Mouse (Mus musculus): ENCODE measurements around the gene Polr3g.
"Not testable (repeated sequence)": the region's sequence is repeated elsewhere in the genome, so short reads cannot be mapped to it uniquely, and the experiment has no call there.

Polr3g gene

DNA sequence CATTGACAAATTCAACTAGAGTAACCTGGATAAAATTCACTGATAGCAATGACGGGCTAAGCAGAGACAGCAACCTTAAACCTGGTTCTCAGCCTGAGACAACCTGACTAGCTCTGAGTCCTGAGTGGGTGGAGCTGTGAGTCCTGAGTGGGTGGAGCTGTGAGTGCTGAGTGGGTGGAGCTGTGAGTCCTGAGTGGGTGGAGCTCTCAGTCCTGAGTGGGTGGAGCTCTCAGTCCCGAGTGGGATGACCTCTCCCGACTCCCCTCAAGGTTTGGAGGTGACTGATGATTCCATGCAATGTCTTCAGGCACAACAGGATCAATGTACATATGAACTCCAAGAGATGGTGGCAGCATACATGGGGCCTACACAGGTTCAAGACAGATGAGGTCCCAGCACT, 21.2 kb downstream of the Polr3g start:
- DNase-seq (ENCODE audit: low read depth, low spot score) = no peak

DNA sequence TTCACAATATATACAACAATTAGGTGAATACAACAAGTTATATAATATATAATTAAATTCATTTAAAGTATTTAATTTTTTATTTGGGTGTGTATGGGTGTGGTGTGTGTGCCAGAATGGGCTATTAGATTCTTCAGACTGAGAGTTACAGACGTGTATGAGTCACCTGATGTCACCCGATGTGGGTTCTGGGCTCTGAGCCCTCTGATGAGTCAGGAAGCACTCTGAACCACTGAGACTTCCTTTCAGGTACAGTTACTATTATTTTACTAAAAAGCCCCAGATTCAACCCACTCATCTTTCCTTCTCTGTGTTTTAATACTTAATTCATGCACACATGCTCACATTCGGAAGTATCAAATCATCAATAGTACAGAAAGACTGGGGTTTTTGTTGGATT, 25.9 kb downstream of the Polr3g start:
- DNase-seq (ENCODE audit: low read depth, low spot score) = peak; percentile 40

DNA sequence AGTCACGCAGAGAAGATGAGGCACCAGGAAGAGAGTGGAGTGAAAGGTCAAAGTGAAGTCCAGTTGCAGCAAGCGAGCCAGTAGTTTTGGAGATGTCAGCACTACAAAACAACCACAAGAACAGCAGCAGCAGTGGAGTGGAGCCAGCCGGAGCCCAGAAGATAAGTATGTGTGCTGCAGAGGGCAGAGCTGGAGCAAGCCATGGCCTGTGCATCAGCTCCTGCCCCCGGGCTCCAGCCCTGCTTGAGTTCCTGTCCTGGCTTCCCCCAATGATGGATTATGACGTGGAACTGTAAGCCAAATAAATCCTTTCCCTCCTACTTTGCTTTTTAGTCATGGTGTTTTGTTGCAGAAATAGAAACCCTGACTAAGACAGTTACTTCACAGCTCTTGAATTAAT, 26.6 kb downstream of the Polr3g start:
- DNase-seq (ENCODE audit: low read depth, low spot score) = no peak

DNA sequence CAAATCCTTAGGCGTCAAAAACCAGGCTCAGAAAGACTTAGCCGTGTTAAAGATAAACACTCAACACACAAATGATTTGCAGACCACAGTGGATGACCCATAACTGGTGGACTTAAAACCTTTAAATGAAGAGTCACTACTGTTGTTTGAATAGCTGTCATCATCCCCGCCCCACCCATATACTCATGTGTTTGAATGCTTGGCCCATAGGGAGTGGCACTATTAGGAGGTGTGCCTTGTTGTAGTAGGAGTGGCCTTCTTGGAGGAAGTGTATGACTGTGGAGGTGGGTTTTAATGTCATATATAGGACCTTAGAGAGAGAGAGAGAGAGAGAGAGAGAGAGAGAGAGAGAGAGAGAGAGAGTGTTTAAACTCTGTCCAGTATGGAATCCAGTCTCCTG, 27.7 kb downstream of the Polr3g start:
- no peak for DNase-seq (ENCODE audit: low read depth, low spot score)

DNA sequence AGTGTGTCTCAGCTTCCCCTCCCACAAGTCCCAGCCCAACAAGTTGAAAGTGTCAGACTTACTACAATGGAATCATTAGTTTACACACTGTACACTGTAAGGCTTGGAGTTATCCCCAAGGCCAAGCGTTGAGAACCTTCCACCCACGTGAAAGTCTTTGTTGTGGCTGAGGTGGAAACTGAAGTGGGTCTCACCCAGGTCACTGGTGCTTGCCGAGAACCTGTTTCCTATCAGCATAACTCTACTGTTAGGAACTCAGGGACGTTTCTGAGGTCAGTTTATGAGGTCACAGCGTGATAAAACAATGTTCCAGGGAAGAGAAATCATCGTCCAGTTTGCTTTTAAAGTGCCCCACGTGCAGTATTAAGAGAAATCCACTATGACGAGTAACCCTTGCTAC, 35.5 kb downstream of the Polr3g start:
- no peak for DNase-seq (ENCODE audit: low read depth, low spot score)

DNA sequence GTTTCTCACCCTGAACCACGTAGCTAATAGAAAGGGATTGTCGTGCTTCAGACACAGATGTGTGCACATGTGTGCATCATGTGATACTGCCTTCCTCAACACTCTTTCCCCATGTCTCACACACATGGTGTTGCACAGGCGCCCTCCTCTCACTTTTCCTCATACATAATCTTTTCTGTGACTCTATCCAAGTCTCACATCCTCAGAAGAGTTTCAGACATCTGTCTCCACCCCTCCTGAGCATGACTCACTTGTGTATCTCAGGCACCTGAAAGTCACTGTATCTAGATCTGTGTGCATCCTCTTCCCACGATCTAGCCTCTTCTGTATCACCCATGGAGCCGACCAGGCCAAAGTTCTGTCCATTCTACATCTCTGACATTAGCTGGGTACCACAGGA, 43.1 kb downstream of the Polr3g start:
- no peak for DNase-seq (ENCODE audit: low read depth, low spot score)

DNA sequence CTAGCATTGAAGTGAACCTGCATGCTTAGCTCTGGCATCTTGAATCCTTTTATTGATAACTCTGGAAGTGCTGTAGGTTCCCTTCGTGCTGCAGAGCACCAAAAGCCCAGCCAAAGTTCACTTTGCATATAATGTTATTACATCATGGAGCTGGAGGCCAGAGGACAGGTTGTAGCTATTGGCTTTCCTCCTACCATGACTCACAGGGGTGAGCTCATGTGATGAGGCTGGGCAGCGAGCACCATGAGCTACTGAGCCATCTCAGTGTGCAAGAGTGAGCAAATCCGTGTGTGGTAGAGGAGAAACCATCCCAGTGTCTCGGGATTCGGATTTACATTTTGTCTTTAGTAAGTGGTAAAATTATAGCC, 46.5 kb downstream of the Polr3g start:
- DNase-seq (ENCODE audit: low read depth, low spot score) = no peak

DNA sequence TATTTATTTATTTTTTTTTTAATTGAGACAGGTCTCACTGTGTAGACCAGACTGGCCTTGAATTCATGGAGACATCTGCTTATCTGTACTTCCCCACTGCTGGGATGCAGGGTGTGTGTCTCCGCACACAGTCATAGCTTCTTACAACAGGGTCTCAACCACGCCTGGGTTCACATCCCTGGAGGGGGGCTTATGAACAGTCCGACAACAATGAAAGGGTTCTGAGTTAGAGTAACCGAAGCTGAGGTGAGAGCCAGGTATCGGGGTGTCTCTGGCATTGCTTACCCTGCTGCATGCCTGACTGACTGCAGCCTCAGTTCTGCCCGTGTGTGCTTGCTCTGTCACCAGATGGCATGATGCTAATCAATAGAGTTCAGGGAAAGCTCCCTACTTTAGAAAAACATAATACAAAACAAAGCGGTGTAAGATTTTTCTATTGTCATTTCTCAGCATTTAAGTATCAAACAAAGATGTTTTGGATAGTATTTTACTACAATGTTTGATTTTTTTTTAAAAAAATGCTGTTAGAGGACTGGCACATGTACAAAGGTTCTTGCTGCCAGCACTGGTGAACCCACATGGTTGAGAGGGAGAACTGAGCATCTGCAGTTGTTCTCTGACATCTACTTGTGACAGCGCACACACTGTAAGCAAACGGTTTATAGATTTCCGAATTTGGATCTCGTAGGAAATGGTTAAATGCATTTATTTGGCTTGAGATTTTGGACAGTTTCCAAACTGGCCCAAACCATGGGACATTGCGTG, 47.1 kb downstream of the Polr3g start:
- no peak for DNase-seq (ENCODE audit: low read depth, low spot score)

DNA sequence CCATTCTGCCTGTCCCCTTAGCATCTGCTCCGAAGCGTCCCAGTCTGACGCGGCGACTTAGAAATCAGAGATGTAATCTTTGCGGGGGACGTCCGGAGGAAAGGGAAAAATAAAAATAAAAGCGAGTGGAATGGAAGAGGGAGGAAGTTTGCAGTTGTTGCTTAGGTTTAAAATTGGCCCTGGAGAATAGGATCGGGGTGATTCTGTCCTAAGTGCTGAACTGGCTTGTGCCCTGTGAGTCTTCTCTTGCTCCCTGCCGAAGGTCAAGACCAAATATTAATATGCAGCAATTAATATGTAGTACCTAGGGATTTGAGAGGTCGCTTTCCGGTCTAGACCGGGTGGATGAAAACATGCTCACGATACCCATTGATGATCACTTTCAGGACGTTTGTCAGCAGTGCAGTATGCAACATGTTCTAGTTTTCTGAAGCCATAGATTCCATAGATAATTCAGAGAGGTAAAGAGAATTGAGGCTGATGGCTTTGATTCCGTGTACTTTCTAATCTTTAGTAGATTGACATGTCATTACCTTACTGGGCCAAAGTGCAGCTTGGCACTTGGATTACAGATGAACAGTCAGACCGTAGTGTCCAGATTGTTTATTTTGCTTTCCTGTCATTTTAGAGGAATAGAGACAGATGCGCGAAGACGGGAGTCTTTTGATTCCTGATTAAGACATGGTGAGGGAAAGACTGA, 52.6 kb downstream of the Polr3g start:
- DNase-seq (ENCODE audit: low read depth, low spot score) = peak; percentile 43

DNA sequence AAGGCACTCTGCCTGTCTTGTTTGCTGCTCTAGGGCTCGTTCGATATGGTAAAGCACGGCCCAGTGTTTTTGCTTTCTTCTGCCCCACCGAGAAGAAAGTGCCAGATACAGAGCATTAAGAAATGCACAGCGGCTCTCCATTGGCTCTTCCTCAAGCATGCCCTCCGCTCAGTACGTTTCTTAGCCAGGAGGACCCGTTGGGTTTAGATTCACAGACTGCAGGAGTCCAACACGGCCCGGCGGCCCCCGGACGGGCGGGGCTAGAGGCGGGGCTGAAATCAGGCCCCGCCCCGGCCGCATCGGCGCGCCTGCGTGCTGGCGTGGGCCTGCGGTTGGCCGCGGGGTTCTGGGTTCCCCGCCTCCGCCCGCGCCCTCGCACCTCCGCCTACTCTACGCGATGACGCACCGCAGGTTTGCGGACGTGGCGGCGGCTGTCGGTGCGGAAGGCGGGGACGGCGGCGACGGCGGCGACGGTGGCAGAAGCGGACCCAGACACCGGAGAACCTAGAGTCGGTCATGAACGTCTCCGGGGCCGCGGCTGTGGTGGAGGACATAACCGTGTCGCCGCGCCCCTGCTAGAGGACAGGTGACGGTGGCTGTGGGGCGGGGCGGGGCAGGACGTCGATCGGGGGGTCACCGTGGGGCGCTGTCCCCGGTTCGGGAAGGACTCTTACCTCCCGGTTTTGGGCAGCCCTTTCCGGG, 53.3 kb downstream of the Polr3g start, which contains the start of gene Lysmd3:
TSS of gene Lysmd3 (plus strand) at position 313 of the 702 bp plus-strand sequence.
- peak; percentile 96 for DNase-seq (ENCODE audit: low read depth, low spot score)

DNA sequence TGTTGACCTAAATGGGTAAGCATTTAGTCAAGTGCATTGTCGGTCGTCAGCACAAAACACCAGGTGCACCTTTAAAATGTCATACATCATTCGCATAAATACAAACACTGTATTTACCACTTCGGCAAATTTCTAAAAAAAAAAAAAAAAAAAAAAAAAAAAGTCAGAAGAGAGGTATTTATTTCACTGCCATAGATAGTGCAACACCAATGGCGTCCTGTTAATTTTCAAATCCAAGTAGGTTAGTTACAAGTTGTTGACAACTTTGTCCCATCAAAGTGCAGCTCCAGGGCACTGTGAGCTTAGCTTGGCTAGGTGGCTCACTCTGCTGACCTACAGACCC, 53.8 kb downstream of the Polr3g start:
- DNase-seq (ENCODE audit: low read depth, low spot score) = no peak

DNA sequence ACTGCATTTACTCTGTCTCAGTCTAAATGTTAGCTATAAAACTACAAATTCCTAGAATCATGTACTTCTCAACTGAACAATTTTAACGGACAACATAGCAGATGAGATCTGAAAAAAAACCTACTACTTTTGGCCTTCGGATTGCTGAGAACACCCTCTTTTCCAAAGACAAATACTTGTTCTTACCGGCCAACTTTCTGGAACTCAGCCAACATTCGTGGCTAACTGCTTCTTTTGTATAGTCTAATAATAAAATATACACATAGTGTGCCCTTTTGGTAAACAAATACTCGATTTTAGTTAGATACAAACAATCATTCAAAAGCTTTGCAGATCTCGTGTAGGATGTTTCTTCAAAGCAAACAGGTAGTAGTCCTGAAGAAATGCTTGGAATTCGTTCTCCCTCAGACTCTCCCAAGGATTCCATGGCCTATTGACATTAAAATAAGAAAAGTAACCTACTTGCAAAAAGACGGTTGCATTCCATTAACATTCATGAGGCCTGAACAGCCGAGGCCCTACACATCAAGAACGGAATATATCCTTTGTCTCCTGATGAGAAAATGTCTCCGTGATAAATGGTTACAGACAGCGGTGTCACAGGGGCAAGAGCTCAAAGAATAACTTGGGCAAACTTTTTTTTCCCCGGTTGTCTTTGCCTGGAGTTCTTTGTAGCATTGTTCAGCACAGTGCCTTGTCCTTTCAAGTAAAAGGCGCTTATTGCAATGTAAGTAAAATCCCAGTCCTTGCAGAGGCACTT, 54.5 kb downstream of the Polr3g start:
- no peak for DNase-seq (ENCODE audit: low read depth, low spot score)

DNA sequence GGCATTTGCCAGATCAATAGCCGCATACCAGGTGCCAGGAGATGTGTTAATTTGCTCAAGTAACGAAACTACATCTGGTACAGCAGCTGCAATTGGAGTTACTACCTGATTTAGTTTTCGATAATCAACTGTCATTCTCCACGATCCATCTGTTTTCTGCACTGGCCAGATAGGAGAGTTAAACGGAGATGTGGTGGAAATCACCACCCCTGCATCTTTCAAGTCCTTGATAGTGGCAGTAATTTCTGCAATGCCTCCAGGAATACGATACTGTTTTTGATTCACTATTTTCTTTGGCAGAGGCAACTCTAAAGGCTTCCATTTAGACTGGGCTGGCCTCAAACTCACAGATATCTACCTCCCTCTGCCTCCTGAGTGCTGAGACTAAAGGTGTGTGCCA, 60.4 kb downstream of the Polr3g start:
- not testable (repeated sequence) for DNase-seq (ENCODE audit: low read depth, low spot score)

DNA sequence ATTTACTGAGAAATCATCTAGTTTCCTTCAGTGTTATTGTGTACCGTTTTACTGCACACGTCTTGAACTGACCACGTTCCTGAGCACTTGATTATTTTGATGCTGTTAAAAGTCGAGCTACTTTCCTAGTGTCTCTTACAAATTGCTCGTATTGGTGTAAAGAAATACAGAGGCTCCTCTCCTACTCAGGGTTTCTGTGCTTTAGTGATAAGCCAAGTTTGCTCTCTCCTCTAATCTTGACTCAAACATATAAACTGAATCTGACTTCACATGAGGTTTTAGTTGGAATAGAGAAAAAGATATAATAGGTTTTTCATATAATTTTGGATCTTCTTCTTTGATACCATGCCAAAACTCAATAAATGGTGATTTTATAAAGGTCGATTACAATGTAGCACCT, 64.5 kb downstream of the Polr3g start:
- DNase-seq (ENCODE audit: low read depth, low spot score) = no peak

DNA sequence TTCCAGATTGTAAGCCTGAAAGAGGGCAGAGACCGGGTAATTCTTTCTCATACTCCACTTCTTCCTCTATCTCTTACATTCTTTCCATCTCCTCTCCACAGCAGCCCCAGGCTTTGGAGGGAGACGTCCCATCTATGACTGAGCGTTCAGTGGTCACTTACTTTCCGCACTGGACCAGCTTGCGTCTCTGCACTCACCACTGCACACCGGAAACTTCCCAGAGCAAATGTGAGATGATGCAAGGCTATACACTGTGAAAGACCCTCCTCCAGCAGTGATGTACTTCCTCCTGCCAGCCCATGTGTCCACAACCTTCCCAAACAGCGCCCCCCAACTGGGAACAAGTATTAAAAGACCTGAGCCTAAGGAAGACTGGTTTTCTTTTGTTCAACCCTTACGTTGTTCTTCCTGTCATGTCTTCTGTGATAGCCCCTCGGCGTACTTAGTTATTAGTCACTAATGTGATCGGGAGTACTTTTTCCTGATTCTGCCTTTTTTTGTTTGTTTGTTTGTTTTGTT, 66.7 kb downstream of the Polr3g start:
- DNase-seq (ENCODE audit: low read depth, low spot score) = no peak

DNA sequence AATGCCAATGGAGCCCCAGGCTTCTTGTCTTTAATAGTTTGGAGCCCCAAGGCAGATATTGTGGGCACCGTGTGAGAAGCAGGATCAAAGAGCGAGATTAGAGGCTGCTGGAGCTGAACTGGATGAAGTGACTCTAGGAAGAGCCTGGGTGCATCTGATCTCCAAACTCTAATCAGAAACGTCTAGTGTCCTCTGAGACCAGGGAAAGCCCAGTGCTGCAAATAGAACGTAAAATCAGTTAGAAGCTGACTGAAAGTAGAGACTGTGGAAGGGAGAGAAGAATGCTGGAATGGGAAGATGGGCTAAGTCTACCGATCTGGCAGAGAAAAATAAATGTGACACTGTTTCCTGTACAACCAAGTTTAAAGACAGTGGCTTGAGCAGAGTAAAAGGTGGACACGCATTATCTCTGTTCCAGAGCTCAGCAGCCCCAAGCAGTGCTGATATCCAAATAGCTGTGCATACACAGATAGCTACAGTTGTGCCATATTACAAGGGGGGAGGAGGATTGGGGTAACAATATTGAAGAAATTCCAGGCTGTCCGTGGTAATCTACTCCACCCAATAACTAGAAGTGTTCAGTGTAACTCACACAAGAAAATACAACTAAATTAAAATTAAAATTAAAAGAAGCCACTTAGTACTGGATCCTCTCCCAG, 68.2 kb downstream of the Polr3g start:
- no peak for DNase-seq (ENCODE audit: low read depth, low spot score)

DNA sequence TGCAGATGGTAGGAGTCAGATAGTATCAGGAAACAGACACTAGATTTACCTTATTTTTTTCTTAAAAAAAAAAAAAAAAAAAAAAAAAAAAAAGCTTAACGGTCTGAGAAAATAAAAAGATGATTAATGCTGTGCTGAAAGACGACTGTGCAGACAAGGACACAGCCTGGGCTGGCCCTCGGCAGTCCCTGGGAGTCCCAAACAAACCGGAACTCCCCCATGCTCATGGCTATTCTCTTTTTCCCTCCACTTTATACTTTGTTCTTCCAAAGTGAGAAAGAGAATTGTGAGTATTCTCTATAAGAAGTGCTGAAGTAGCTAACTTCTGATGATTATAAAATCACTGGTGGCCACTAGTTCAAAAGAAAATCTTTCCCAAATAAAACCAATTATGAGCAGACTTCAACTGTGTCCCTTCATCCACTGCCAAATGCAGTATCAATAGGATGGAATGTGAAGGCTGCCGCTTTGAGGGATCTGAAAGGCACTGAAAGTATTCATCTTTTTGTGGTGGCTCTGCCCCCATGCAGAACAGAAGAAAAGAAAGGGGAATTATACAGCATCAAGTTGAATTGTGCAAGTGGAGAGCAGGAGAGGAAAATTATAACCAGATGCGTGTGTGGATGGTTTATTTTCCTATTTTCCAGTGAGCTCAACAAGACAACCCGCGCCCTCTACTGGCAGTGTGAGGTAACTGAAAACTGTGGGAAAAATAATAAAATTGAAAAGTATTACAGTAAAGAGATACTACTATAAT, 69.3 kb downstream of the Polr3g start:
- DNase-seq (ENCODE audit: low read depth, low spot score) = peak; percentile 71

DNA sequence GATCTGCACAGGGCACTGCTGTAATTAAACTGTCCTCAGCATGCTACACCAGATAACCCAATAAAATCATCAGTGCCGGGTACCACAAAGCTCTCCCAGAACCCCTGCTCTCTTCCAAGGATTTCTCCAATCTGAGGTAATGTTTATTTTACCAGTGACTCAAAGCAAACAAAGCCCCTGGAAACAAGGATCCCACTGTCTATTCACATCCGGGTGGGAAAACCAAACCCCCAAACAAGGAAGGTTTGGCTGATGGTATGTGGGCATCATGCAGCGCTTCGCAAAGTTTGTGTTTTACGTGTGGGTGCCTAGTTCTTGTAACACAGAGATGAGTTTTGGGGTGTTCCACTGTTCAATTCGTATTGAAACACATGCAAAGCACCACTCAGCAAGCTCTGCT, 69.9 kb downstream of the Polr3g start:
- no peak for DNase-seq (ENCODE audit: low read depth, low spot score)

DNA sequence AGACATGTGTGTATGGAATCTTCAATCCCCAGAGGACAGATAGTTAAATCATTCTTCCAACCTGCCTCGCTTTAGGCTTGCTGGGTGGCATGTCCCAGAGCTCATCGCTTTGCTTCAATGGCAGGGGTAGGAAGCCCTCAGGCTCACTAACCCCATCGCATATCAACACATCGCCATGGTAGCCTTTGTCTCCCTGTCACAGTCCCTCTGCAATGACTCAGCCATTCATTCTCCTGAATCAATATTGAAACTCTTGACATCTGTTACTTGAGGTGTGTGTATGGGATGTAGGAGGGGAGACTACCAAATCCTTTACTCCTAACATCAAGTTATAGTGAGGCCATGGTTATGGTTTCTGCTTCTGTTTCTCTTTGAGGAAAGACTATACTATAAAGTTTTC, 71.2 kb downstream of the Polr3g start:
- DNase-seq (ENCODE audit: low read depth, low spot score) = no peak

DNA sequence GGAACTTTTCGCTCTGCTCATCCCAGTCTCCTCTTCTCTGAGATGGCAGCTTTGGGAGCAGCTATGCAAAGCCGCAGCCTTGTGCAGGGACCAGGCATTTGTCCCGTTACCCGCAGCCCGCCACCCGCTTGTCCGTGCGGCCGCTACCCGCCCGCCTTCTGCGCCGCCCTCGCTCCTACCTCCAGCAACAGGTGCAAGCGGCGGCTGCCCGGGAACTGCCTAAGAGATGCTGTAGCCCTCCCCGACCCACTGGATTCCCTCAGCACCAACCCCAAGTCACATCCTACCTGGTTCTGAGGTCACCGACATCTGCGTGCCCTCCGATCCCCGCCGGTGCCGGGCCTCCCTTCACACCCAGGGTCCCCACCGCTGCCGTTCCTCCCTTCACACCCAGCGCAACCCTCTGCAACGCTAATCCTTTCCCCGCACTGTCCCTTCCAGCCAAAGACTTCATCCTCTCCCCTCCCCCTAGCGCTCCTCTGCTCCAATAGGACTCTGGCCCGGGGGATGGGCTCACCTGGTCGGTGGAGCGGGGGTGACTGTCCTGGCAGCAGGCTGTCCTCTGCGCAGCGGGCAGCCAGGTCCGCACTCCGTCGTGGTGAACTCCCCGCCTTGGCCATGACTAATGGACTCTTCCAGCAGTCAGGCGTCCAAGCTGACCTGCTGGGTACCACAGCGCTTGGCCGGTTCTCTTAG, 77.9 kb downstream of the Polr3g start, which contains the start of gene Adgrv1:
TSS of gene Adgrv1 (minus strand) at position 435 of the 696 bp plus-strand sequence.
- no peak for DNase-seq (ENCODE audit: low read depth, low spot score)

All from CD4-positive, CD25-positive, alpha-beta regulatory T cell, adult 2 months (primary cell).